7 mouse cellular contexts compared by ENCODE assay signal in the genomic region with DNA sequence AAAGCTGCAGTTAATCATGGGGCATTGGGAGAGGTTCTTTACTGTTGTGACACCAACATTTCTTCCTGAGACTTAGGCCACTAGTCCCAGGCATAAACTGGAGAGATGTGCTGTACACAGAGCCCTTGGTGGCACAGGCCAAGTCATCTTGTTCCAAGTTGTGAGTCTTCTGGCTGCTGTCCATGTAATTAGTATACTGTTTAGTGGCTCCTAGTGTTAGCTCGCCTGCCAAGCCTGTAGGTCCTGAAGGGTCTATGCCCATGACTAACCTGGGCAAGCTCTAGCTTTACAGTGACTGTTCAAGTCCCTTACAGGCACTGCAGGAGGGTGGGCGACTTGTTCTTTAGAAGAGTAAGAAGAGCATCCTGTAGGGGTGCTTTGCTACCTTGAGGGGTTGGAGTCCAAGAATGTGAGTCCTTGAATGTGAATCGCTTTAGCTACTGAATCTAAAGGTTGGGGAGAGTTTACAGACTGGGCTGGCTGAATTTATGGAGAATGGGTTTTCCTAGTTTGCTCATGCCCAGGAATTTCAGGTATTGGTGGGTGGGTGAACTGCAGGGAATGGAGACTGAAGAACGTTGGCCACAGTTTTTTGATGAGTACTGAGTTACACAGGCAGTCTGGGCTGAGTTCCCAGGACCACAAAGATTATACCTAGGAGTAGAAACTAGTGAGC. TPM values are rescaled to one million over a fixed set of nuclear protein-coding genes. Genes with fewer than 3 reads are reported as not detected.
DNase-seq lines count a peak whose midpoint lies in the region; ATAC-seq and TF ChIP-seq lines count a peak whose summit lies in the region.

No protein-coding gene starts in this region.

- no peaks in the 10 kb centered on the region for H3K27me3 ChIP-seq in lung, postnatal 0 days (replicated peaks; ENCODE audit: insufficient read depth, low read length)
- no peaks in the 10 kb centered on the region for H3K27me3 ChIP-seq in embryonic facial prominence, embryonic 14.5 days (replicated peaks; ENCODE audit: control insufficient read depth, insufficient read depth, low read length)
- no peaks in the 10 kb centered on the region for H3K27me3 ChIP-seq in limb, embryonic 15.5 days

- H3K9me3 ChIP-seq in lung, postnatal 0 days (ENCODE audit: low read length): no peaks in the 10 kb centered on the region
- no peaks in the 10 kb centered on the region for H3K9me3 ChIP-seq in embryonic facial prominence, embryonic 14.5 days (ENCODE audit: control insufficient read depth, low read length)
- H3K9me3 ChIP-seq in limb, embryonic 15.5 days: no peaks in the 10 kb centered on the region

- intact Hi-C loops in left cerebral cortex, postnatal 10 days (cut with DNase I): no loop called here

- no peak overlapping the region for H3K4me2 ChIP-seq in lung, postnatal 0 days (replicated peaks; ENCODE audit: low read depth, low read length)
- peak overlapping the region; percentile 30 for H3K4me2 ChIP-seq in embryonic facial prominence, embryonic 14.5 days (ENCODE audit: low read depth, low read length)
- H3K4me2 ChIP-seq in limb, embryonic 15.5 days: no peak overlapping the region

- DNase-seq in lung, postnatal 0 days (ENCODE audit: low spot score): peak; percentile 29
- DNase-seq in lung, postnatal 36 days: no peak
- no peak for DNase-seq in embryonic facial prominence, embryonic 14.5 days (ENCODE audit: low spot score)
- no peak for DNase-seq in right cerebral cortex, postnatal 36 days (ENCODE audit: low spot score in 2 of 2)
- no peak for DNase-seq in urinary bladder, postnatal 25 days (ENCODE audit: low spot score)
- DNase-seq in left cerebral cortex, postnatal 10 days (ENCODE audit: extremely low spot score in 1 of 2, low spot score in 2 of 2): no peak

- no peak overlapping the region for H3K9ac ChIP-seq in lung, postnatal 0 days (replicated peaks; ENCODE audit: low read depth)
- H3K9ac ChIP-seq in embryonic facial prominence, embryonic 14.5 days (ENCODE audit: low read depth, low read length): peak overlapping the region; percentile 19; the same call in 1 of the 2 replicates
- H3K9ac ChIP-seq in limb, embryonic 15.5 days: no peak overlapping the region

- no peaks in the 10 kb centered on the region for H3K4me1 ChIP-seq in lung, postnatal 0 days (ENCODE audit: insufficient read depth, low read depth, low read length)
- peaks cover 13% of the 10 kb centered on the region for H3K4me1 ChIP-seq in embryonic facial prominence, embryonic 14.5 days (ENCODE audit: control insufficient read depth, insufficient read depth, low read length)
- H3K4me1 ChIP-seq in limb, embryonic 15.5 days: peaks cover 30% of the 10 kb centered on the region

- no peak overlapping the region for H3K27ac ChIP-seq in lung, postnatal 0 days (ENCODE audit: low read length)
- peak overlapping the region; percentile 22 for H3K27ac ChIP-seq in embryonic facial prominence, embryonic 14.5 days (replicated peaks; ENCODE audit: low read depth, low read length)
- peak overlapping the region; percentile 39 for H3K27ac ChIP-seq in limb, embryonic 15.5 days

- TF ChIP-seq EP300 in lung, postnatal 0 days (IDR thresholded peaks at IDR 0.05): no peak

- 19% methylated on average over 4 of the region's 4 CpGs for WGBS in lung, postnatal 0 days
- 13% methylated on average over 4 of the region's 4 CpGs for WGBS in embryonic facial prominence, embryonic 14.5 days
- WGBS in limb, embryonic 15.5 days: 14% methylated on average over 4 of the region's 4 CpGs

- peaks cover 5% of the 10 kb centered on the region; the same call in 1 of the 2 replicates for H3K36me3 ChIP-seq in lung, postnatal 0 days (ENCODE audit: insufficient read depth, low read length)
- peaks cover 31% of the 10 kb centered on the region for H3K36me3 ChIP-seq in embryonic facial prominence, embryonic 14.5 days (ENCODE audit: control insufficient read depth, insufficient read depth, low read length)
- H3K36me3 ChIP-seq in limb, embryonic 15.5 days: peaks cover 21% of the 10 kb centered on the region

- TF ChIP-seq CTCF in lung, postnatal 0 days (IDR thresholded peaks at IDR 0.05): 0 out of 2 replicates have a peak, but pooled peaks have one; percentile 8

- H3K4me3 ChIP-seq in lung, postnatal 0 days (ENCODE audit: low read depth, low read length): no peak overlapping the region
- H3K4me3 ChIP-seq in embryonic facial prominence, embryonic 14.5 days (ENCODE audit: low read depth, low read length): peak overlapping the region; percentile 10; the same call in 1 of the 2 replicates
- no peak overlapping the region for H3K4me3 ChIP-seq in limb, embryonic 15.5 days

- no peak for ATAC-seq in lung, postnatal 0 days
- ATAC-seq in embryonic facial prominence, embryonic 14.5 days (ENCODE audit: low read depth): no peak
- no peak for ATAC-seq in limb, embryonic 15.5 days (ENCODE audit: insufficient number of reproducible peaks, low FRiP score, low TSS enrichment, low read depth)

RNA-seq across cellular contexts. Expression of a gene that starts 4.5 kb away (rescaled TPM):
- 1,264 and 1,361 TPM in 2 replicates for polyA plus RNA-seq in lung, postnatal 0 days (2015; fragmentation: Nextera tagmentation; extraction: Ambion mirVana)
- 1,814 and 2,055 TPM in 2 replicates for polyA plus RNA-seq in embryonic facial prominence, embryonic 14.5 days (2014; fragmentation: Nextera tagmentation; extraction: Ambion mirVana)
- 1,783 and 2,088 TPM in 2 replicates for polyA plus RNA-seq in limb, embryonic 15.5 days (2015; fragmentation: Nextera tagmentation; extraction: Ambion mirVana)
- total RNA-seq in left cerebral cortex, postnatal 10 days (2021): 100 to 1,000 TPM; 438 to 477 TPM

RNA-seq across cellular contexts. Expression of a gene that starts 51.4 kb away (rescaled TPM):
- 43.4 and 50.4 TPM in 2 replicates for polyA plus RNA-seq in lung, postnatal 0 days (2015; fragmentation: Nextera tagmentation; extraction: Ambion mirVana)
- 55.8 and 59.2 TPM in 2 replicates for polyA plus RNA-seq in embryonic facial prominence, embryonic 14.5 days (2014; fragmentation: Nextera tagmentation; extraction: Ambion mirVana)
- polyA plus RNA-seq in limb, embryonic 15.5 days (2015; fragmentation: Nextera tagmentation; extraction: Ambion mirVana): 65.5 and 66.5 TPM in 2 replicates
- total RNA-seq in left cerebral cortex, postnatal 10 days (2021): 10 to 100 TPM; 62.6 to 67.4 TPM

RNA-seq across cellular contexts. Expression of a gene that starts 51.7 kb away (rescaled TPM):
- 18.0 and 19.3 TPM in 2 replicates for polyA plus RNA-seq in lung, postnatal 0 days (2015; fragmentation: Nextera tagmentation; extraction: Ambion mirVana)
- polyA plus RNA-seq in embryonic facial prominence, embryonic 14.5 days (2014; fragmentation: Nextera tagmentation; extraction: Ambion mirVana): 31.3 and 34.9 TPM in 2 replicates
- polyA plus RNA-seq in limb, embryonic 15.5 days (2015; fragmentation: Nextera tagmentation; extraction: Ambion mirVana): 36.0 and 36.6 TPM in 2 replicates
- total RNA-seq in left cerebral cortex, postnatal 10 days (2021): 10 to 100 TPM; 27.5 to 30.6 TPM
